Mouse (Mus musculus) midbrain, postnatal 0 days (tissue): ENCODE measurements at regions not wholly inside any gene's neighbourhood (a gene's known extent, or its start where the extent isn't known, plus 50 kb on each side); places are given as distances from the start of the nearest gene placed in this dataset.
A peak's percentile ranks its signal among the peaks of the same experiment; 100 is the strongest.

Source experiments
- ATAC-seq: fragments of 200-750 bp; cut with Nextera tagmentation; 2 replicates; pipeline ENCODE4 v1.8.0; 2017; ENCODE audit warnings: moderate number of reproducible peaks, mild to moderate bottlenecking, moderate TSS enrichment, moderate library complexity; ENCODE audit not compliant: low FRiP score
- DNase-seq: peaks from one replicate; pipeline ENCODE4 v3.0.0-alpha.2; 2015; ENCODE audit warnings: low spot score
- H3K27ac ChIP-seq: fragments of 300-500 bp; sonication (generic); 2 replicates; pipeline ENCODE4 v1.5.1; 2014; ENCODE audit warnings: low read depth, mild to moderate bottlenecking, low read length, mixed read lengths
- H3K27me3 ChIP-seq: fragments of 300-500 bp; sonication (generic); 2 replicates; pipeline ENCODE4 v1.6.1; 2014; ENCODE audit warnings: low read length, control low read depth, mixed read lengths; ENCODE audit not compliant: insufficient read depth
- H3K36me3 ChIP-seq: fragments of 300-500 bp; sonication (generic); 2 replicates; pipeline ENCODE4 v1.6.1; 2014; ENCODE audit warnings: low read length, control low read depth, mixed read lengths; ENCODE audit not compliant: insufficient read depth
- H3K4me1 ChIP-seq: fragments of 300-500 bp; sonication (generic); 2 replicates; pipeline ENCODE4 v1.6.1; 2014; ENCODE audit warnings: mild to moderate bottlenecking, control low read depth, antibody characterized with exemption, low read length, mixed read lengths; ENCODE audit not compliant: insufficient read depth
- H3K4me2 ChIP-seq: fragments of 300-500 bp; sonication (generic); 2 replicates; pipeline ENCODE4 v1.6.1; 2014; ENCODE audit warnings: low read depth, mild to moderate bottlenecking, low read length, mixed read lengths; ENCODE audit not compliant: poor library complexity, severe bottlenecking
- H3K4me3 ChIP-seq: fragments of 300-500 bp; sonication (generic); 2 replicates; pipeline ENCODE4 v1.5.1; 2014; ENCODE audit warnings: low read depth, mild to moderate bottlenecking, low read length, moderate library complexity
- H3K9ac ChIP-seq: fragments of 300-500 bp; sonication (generic); replicated peaks from 2 replicates; pipeline ENCODE4 v1.6.1; 2014; ENCODE audit warnings: mild to moderate bottlenecking, low read length, moderate library complexity, mixed read lengths; ENCODE audit not compliant: poor library complexity, severe bottlenecking
- H3K9me3 ChIP-seq: fragments of 300-500 bp; sonication (generic); 2 replicates; pipeline ENCODE4 v1.6.1; 2016; ENCODE audit warnings: low read length, control low read depth
- CTCF ChIP-seq: IDR thresholded peaks from 2 replicates; pipeline ENCODE4 v1.5.1; 2016; ENCODE audit warnings: antibody characterized with exemption, mild to moderate bottlenecking
- WGBS: fragments of 180-500 bp; shearing (Covaris S2); extraction: QIAGEN DNeasy Blood & Tissue Kit; methylation state at CpG from one replicate; pipeline ENCODE4 v1.1.7; 2014; 5-methylcytosine and 5-hydroxymethylcytosine counted together

GRCm38 (mm10) chr5:54186076-54186676 lies 187.9 kb downstream of the Stim2 start:
- Histone ChIP-seq H3K36me3 (no peaks in the 10 kb centered on the region), H3K4me3 (no peak overlapping the region), H3K27ac (no peak overlapping the region), H3K4me2 (no peak overlapping the region), H3K4me1 (no peaks in the 10 kb centered on the region), H3K9me3 (no peaks in the 10 kb centered on the region), H3K9ac (no peak overlapping the region), H3K27me3 (no peaks in the 10 kb centered on the region)
- ATAC-seq (no peak), DNase-seq (peak; percentile 12)
- no peak for TF ChIP-seq CTCF
- whole genome bisulfite sequencing, result 86% methylated on average over 11 of the region's 11 CpGs

DNA sequence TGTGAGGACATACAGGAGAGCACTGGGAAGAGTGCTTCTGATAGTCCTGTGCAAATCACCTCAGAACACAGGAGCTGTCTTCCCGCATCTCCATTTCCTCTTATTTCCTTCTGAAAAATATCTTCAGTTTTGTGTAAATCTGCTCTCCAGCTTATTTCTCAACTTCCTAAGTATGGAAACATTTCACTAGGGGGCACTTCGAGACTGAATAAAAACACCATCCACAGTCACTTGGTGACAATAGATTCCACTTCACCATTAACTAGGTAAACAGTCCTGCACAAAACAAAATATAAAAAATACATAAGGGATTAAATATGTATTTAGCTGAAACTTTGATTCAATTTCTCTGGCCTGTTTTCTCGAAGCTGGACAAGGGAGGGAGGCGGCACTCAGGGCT lies 193.4 kb downstream of the Stim2 start:
- H3K4me1 ChIP-seq, result no peaks in the 10 kb centered on the region
- no peaks in the 10 kb centered on the region for H3K36me3 ChIP-seq
- H3K27me3 ChIP-seq, result no peaks in the 10 kb centered on the region
- no peak overlapping the region for H3K27ac ChIP-seq
- H3K9ac ChIP-seq, result no peak overlapping the region
- peak; percentile 76 for TF ChIP-seq CTCF
- no peaks in the 10 kb centered on the region for H3K9me3 ChIP-seq
- H3K4me3 ChIP-seq, result no peak overlapping the region
- ATAC-seq, result no peak
- no peak overlapping the region for H3K4me2 ChIP-seq
- DNase-seq, result peak; percentile 72
- 62% methylated on average over 4 of the region's 4 CpGs for whole genome bisulfite sequencing

GRCm38 (mm10) chr5:54194846-54195245 lies 196.5 kb downstream of the Stim2 start:
- H3K9ac ChIP-seq, result no peak overlapping the region
- no peak overlapping the region for H3K27ac ChIP-seq
- H3K36me3 ChIP-seq, result no peaks in the 10 kb centered on the region
- WGBS, result 77% methylated on average over 9 of the region's 9 CpGs
- DNase-seq, result no peak
- H3K4me1 ChIP-seq, result no peaks in the 10 kb centered on the region
- no peak for ATAC-seq
- no peak overlapping the region for H3K4me3 ChIP-seq
- H3K9me3 ChIP-seq, result no peaks in the 10 kb centered on the region
- H3K27me3 ChIP-seq, result no peaks in the 10 kb centered on the region
- TF ChIP-seq CTCF, result no peak
- H3K4me2 ChIP-seq, result no peak overlapping the region

DNA sequence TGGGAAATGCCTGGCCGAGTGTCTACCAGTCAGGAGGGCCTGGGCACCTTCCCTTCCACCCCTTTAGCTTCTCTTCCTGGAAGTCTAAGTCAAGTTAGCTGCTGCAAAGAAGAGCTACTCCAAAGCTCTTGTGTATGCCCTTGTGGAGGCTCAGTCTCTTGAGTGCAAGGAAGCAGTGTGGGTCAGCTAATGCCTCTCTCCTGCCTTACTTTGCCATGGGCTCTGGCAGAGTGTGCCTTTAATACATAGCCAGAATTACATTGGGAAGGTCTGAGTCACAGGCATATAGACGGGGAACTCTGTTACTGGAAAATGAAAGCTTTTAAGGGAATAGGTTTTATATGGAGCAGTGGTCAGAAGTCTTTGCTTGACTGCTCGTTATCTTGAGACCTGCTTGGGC lies 201.7 kb downstream of the Stim2 start:
- ATAC-seq, result no peak
- H3K4me3 ChIP-seq, result no peak overlapping the region
- 0 out of 2 replicates have a peak, but pooled peaks cover 3% of the 10 kb centered on the region for H3K4me1 ChIP-seq
- TF ChIP-seq CTCF, result no peak
- WGBS, result 72% methylated on average over 3 of the region's 3 CpGs
- H3K9ac ChIP-seq, result no peak overlapping the region
- H3K4me2 ChIP-seq, result no peak overlapping the region
- H3K9me3 ChIP-seq, result no peaks in the 10 kb centered on the region
- no peaks in the 10 kb centered on the region for H3K36me3 ChIP-seq
- no peak for DNase-seq
- no peak overlapping the region for H3K27ac ChIP-seq
- H3K27me3 ChIP-seq, result no peaks in the 10 kb centered on the region

- Histone ChIP-seq H3K4me1 (0 out of 2 replicates have a peak, but pooled peaks cover 3% of the 10 kb centered on the region), H3K36me3 (no peaks in the 10 kb centered on the region), H3K27ac (no peak overlapping the region), H3K27me3 (no peaks in the 10 kb centered on the region), H3K9ac (no peak overlapping the region), H3K4me2 (no peak overlapping the region), H3K9me3 (no peaks in the 10 kb centered on the region), H3K4me3 (no peak overlapping the region)
- DNase-seq (no peak), ATAC-seq (no peak)
- no peak for TF ChIP-seq CTCF
- 77% methylated on average over 5 of the region's 5 CpGs for WGBS
Measured at GRCm38 (mm10) chr5:54200587-54200986, 202.3 kb downstream of the Stim2 start.

- Histone ChIP-seq H3K4me1 (no peaks in the 10 kb centered on the region), H3K27ac (no peak overlapping the region), H3K4me2 (no peak overlapping the region), H3K27me3 (no peaks in the 10 kb centered on the region), H3K9ac (no peak overlapping the region), H3K4me3 (no peak overlapping the region), H3K36me3 (no peaks in the 10 kb centered on the region), H3K9me3 (no peaks in the 10 kb centered on the region)
- TF ChIP-seq CTCF, result no peak
- DNase-seq, result no peak
- ATAC-seq, result no peak
Measured at GRCm38 (mm10) chr5:54211457-54211856, 213.2 kb downstream of the Stim2 start.
